Mouse (Mus musculus): ENCODE data around the gene Crtc2. TPM values are rescaled to one million over a fixed set of nuclear protein-coding genes. Genes with fewer than 3 reads are reported as not detected.
A peak's percentile ranks its signal among the peaks of the same experiment; 100 is the strongest.

Gene Crtc2
- polyA plus RNA-seq, 1 experiment from 2014 or later = 17.5 TPM

DNA sequence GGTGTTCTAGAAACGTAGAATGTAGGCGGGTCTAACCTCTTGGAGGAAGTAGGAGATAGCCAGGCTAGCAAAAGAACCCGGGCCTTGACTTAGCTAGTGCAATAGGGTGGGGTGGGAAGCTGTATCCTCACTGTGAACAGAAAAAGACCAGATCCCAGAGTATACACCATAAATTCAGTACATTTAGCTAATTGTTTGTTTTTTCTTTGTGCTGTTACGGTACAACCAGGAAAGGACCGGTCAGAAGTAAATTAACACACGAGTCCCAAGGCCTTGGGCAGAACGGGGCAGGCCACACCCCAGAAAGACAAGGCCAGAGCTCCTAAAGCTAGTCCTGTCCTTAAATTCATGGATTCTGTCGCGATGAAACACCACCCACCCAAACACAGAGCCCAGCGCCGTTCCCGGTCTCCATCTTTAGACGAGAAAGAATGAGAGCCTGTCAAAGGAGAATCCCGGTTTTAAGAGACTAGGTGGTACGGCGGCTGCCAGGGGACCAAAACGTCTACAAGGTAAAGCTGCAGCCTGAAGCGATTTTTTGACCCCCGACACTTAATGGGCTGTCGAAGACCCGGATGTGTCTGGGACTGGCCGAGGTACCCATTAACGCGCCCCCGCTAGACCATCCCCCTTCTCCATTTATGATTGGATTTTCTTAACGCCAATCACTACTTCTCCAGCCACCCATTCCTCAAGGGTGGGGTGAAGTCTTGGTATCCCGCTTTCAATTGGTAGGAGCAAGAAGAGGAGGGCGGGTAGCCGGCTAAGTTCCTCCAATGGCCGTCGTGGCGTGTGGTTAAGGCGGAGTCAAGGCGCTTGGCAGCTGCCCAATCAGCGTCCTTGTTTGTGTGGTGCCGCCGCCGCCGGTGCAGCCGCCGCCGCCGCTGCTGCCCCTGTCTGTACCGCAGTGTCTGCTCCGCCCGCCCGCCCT is 38.6 kb downstream of the Crtc2 start, which contains the start of gene Gatad2b:
Gene Gatad2b, plus strand, starts transcription at position 834 of the 931 bp plus-strand sequence.
- peak; percentile 99 for ATAC-seq (replicated peaks; ENCODE audit: low FRiP score, low TSS enrichment, low read depth)
- DNase-seq (ENCODE audit: low spot score) = peak; percentile 100

DNA sequence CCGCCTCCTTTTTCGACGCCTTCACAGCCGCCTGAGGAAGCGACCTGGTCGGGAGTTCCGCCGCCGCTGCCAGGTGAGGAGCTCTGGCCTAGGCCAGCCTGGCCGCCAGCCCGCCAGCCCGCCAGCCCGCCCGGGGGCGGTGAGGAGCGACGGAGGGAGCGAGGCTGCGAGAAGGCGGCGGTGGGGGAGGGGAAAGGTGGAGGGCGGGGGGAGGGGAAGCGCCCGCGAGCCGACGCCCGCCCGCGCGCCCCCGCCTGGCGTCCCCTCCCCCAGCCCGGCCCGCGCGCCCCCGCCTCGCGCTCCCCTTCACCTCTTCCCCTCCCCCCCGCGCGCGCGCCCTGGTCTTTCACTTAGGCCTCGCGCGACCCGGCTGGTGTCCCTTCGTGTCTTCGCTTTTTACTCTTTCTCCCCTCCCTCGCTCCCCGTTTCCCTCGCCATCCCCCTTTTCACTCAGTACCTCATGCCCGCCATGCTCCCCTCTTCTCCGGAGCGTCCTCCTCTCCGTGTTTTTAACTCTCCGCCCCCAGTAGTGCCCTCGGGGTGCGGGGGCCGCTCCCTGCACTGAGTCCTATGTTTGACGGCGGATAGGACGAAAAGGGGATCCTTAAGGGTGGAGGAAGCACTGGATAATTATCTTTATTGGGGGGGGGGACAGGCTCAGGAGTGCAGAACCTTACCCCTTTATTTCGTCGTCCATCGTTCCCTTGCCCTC is 39.5 kb downstream of the Crtc2 start:
- DNase-seq (ENCODE audit: low spot score) (peak; percentile 87), ATAC-seq (replicated peaks; ENCODE audit: low FRiP score, low TSS enrichment, low read depth) (peak; percentile 56)
- H3K4me1 ChIP-seq (replicated peaks; ENCODE audit: control insufficient read depth, insufficient read depth, low read length) = peaks cover 13% of the 10 kb centered on the region; the same call in 1 of the 2 replicates
- WGBS = under 1% methylated on average over 25 of the region's 68 CpGs
- no peaks in the 10 kb centered on the region for H3K9me3 ChIP-seq (ENCODE audit: control insufficient read depth, low read length)
- no peaks in the 10 kb centered on the region for H3K27me3 ChIP-seq (replicated peaks; ENCODE audit: control insufficient read depth, insufficient read depth, low read length)
- H3K4me3 ChIP-seq (ENCODE audit: low read depth, low read length) = peak overlapping the region; percentile 74
- peak overlapping the region; percentile 74 for H3K9ac ChIP-seq (ENCODE audit: low read length)
- H3K27ac ChIP-seq (ENCODE audit: low read depth) = peak overlapping the region; percentile 96
- no peaks in the 10 kb centered on the region for H3K36me3 ChIP-seq (ENCODE audit: control insufficient read depth, insufficient read depth, low read length)
- H3K4me2 ChIP-seq (ENCODE audit: low read length) = peak overlapping the region; percentile 91

More for the DNA sequence above, 38.6 kb downstream of the Crtc2 start, which contains the start of gene Gatad2b:
- Histone ChIP-seq H3K9ac (ENCODE audit: low read length) (peak within 1 kb of the TSS; percentile 77), H3K36me3 (ENCODE audit: control insufficient read depth, insufficient read depth, low read length) (no peaks in the 10 kb centered on the region), H3K27ac (ENCODE audit: low read depth) (peak within 1 kb of the TSS; percentile 96), H3K9me3 (ENCODE audit: control insufficient read depth, low read length) (no peaks in the 10 kb centered on the region), H3K4me3 (ENCODE audit: low read depth, low read length) (peak within 1 kb of the TSS; percentile 74), H3K4me2 (ENCODE audit: low read length) (peak within 1 kb of the TSS; percentile 91), H3K4me1 (replicated peaks; ENCODE audit: control insufficient read depth, insufficient read depth, low read length) (peaks cover 13% of the 10 kb centered on the region; the same call in 1 of the 2 replicates), H3K27me3 (replicated peaks; ENCODE audit: control insufficient read depth, insufficient read depth, low read length) (no peaks in the 10 kb centered on the region)
- under 1% methylated on average over 45 of the region's 47 CpGs for WGBS

DNA sequence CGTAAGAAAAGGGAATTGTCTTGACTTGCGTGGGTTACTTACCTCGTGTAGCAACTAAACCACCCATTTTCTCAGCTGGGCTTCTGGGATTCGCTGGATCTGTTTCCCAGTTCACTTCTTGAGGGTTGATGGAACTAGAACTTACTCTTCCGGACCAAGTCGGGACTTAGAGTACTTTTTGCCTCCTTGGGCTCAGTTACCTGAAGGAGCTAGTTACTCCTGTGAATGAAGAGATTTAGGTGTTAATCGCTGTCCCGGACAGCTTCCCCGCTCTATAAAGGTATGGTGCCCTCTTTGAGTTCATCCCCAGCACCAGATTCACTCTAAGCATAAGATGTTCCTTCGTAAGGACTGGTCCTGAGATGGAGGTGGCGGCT is 40.1 kb downstream of the Crtc2 start:
- peak overlapping the region; percentile 74 for H3K4me3 ChIP-seq (ENCODE audit: low read depth, low read length)
- no peaks in the 10 kb centered on the region for H3K36me3 ChIP-seq (ENCODE audit: control insufficient read depth, insufficient read depth, low read length)
- peaks cover 13% of the 10 kb centered on the region; the same call in 1 of the 2 replicates for H3K4me1 ChIP-seq (replicated peaks; ENCODE audit: control insufficient read depth, insufficient read depth, low read length)
- no peak for ATAC-seq (replicated peaks; ENCODE audit: low FRiP score, low TSS enrichment, low read depth)
- peak overlapping the region; percentile 96 for H3K27ac ChIP-seq (ENCODE audit: low read depth)
- no peaks in the 10 kb centered on the region for H3K27me3 ChIP-seq (replicated peaks; ENCODE audit: control insufficient read depth, insufficient read depth, low read length)
- no peaks in the 10 kb centered on the region for H3K9me3 ChIP-seq (ENCODE audit: control insufficient read depth, low read length)
- peak overlapping the region; percentile 91 for H3K4me2 ChIP-seq (ENCODE audit: low read length)
- 3% methylated on average over 11 of the region's 11 CpGs for WGBS
- no peak for DNase-seq (ENCODE audit: low spot score)
- H3K9ac ChIP-seq (ENCODE audit: low read length) = peak overlapping the region; percentile 74

DNA sequence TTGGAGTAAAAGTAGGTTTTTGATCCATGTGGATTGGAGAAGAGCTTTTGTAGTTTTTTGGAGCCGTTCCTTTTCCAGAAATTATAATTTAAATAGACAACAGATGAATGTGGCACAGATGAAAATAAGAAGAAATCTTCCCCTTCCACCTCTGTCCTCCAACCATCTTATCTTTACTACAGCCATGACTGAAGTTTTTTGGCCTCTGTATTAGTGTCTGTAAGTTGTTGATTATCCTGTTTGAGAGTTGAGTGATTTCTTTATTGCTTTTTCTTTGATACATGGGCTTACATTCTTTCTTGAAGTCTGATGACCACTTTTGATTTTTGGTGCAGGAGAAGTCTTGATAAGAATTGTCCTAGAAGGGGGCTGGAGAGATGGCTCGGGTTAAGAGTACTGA is 40.7 kb downstream of the Crtc2 start:
- WGBS = 67% methylated on average over 2 of the region's 2 CpGs
- Histone ChIP-seq H3K36me3 (ENCODE audit: control insufficient read depth, insufficient read depth, low read length) (no peaks in the 10 kb centered on the region), H3K27me3 (replicated peaks; ENCODE audit: control insufficient read depth, insufficient read depth, low read length) (no peaks in the 10 kb centered on the region), H3K4me1 (replicated peaks; ENCODE audit: control insufficient read depth, insufficient read depth, low read length) (peaks cover 13% of the 10 kb centered on the region; the same call in 1 of the 2 replicates), H3K4me3 (ENCODE audit: low read depth, low read length) (peak overlapping the region; percentile 74), H3K9ac (ENCODE audit: low read length) (no peak overlapping the region), H3K9me3 (ENCODE audit: control insufficient read depth, low read length) (no peaks in the 10 kb centered on the region), H3K27ac (ENCODE audit: low read depth) (no peak overlapping the region), H3K4me2 (ENCODE audit: low read length) (peak overlapping the region; percentile 91)
- DNase-seq (ENCODE audit: low spot score) (no peak), ATAC-seq (replicated peaks; ENCODE audit: low FRiP score, low TSS enrichment, low read depth) (no peak)

DNA sequence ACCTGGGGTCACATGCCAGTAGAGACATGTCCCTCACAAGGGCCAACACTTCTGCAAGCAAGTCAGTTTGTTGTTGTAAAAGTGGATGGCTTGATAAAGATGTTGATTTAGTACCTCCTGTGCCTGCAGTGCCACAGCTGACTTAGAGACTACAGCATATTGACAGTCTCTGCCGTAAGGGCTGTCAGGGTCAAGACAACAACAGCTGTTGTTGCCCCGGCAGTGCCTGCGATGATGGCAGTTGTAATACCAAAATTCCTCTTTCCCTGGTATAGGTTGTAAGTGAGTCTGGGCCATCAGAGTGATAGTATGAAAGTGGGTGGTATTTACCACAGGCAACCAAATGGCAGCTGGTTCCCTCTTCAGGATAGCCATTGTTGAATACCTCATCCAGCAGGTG is 51.8 kb downstream of the Crtc2 start:
- Histone ChIP-seq H3K4me1 (replicated peaks; ENCODE audit: control insufficient read depth, insufficient read depth, low read length) (0 out of 2 replicates have a peak, but pooled peaks cover 2% of the 10 kb centered on the region), H3K9me3 (ENCODE audit: control insufficient read depth, low read length) (no peaks in the 10 kb centered on the region), H3K9ac (ENCODE audit: low read length) (no peak overlapping the region), H3K4me3 (ENCODE audit: low read depth, low read length) (no peak overlapping the region), H3K27me3 (replicated peaks; ENCODE audit: control insufficient read depth, insufficient read depth, low read length) (no peaks in the 10 kb centered on the region), H3K36me3 (ENCODE audit: control insufficient read depth, insufficient read depth, low read length) (peaks cover 4% of the 10 kb centered on the region; the same call in 1 of the 2 replicates), H3K27ac (ENCODE audit: low read depth) (no peak overlapping the region), H3K4me2 (ENCODE audit: low read length) (no peak overlapping the region)
- no peak for ATAC-seq (replicated peaks; ENCODE audit: low FRiP score, low TSS enrichment, low read depth)
- DNase-seq (ENCODE audit: low spot score) = no peak
- 68% methylated on average over 3 of the region's 3 CpGs for WGBS

- H3K27ac ChIP-seq (ENCODE audit: low read depth) = no peak overlapping the region
- no peaks in the 10 kb centered on the region for H3K27me3 ChIP-seq (replicated peaks; ENCODE audit: control insufficient read depth, insufficient read depth, low read length)
- 0 out of 2 replicates have a peak, but pooled peaks cover 2% of the 10 kb centered on the region for H3K4me1 ChIP-seq (replicated peaks; ENCODE audit: control insufficient read depth, insufficient read depth, low read length)
- no peaks in the 10 kb centered on the region for H3K9me3 ChIP-seq (ENCODE audit: control insufficient read depth, low read length)
- H3K4me2 ChIP-seq (ENCODE audit: low read length) = no peak overlapping the region
- no peak overlapping the region for H3K9ac ChIP-seq (ENCODE audit: low read length)
- ATAC-seq (replicated peaks; ENCODE audit: low FRiP score, low TSS enrichment, low read depth) (no peak), DNase-seq (ENCODE audit: low spot score) (no peak)
- H3K36me3 ChIP-seq (ENCODE audit: control insufficient read depth, insufficient read depth, low read length) = peaks cover 4% of the 10 kb centered on the region; the same call in 1 of the 2 replicates
- no peak overlapping the region for H3K4me3 ChIP-seq (ENCODE audit: low read depth, low read length)
Measured at GRCm38 (mm10) chr3:90309589-90309988, 55.6 kb downstream of the Crtc2 start.

- no peaks in the 10 kb centered on the region for H3K9me3 ChIP-seq (ENCODE audit: control insufficient read depth, low read length)
Measured at GRCm38 (mm10) chr3:90313367-90313766, 59.4 kb downstream of the Crtc2 start.

More at GRCm38 (mm10) chr3:90313367-90313766, 59.4 kb downstream of the Crtc2 start:
- no peaks in the 10 kb centered on the region for H3K36me3 ChIP-seq (ENCODE audit: control insufficient read depth, insufficient read depth, low read length)
- H3K4me1 ChIP-seq (replicated peaks; ENCODE audit: control insufficient read depth, insufficient read depth, low read length) = 0 out of 2 replicates have a peak, but pooled peaks cover 2% of the 10 kb centered on the region
- no peak overlapping the region for H3K9ac ChIP-seq (ENCODE audit: low read length)
- H3K4me2 ChIP-seq (ENCODE audit: low read length) = no peak overlapping the region
- H3K4me3 ChIP-seq (ENCODE audit: low read depth, low read length) = no peak overlapping the region
- DNase-seq (ENCODE audit: low spot score) (no peak), ATAC-seq (replicated peaks; ENCODE audit: low FRiP score, low TSS enrichment, low read depth) (no peak)
- H3K27ac ChIP-seq (ENCODE audit: low read depth) = no peak overlapping the region
- H3K27me3 ChIP-seq (replicated peaks; ENCODE audit: control insufficient read depth, insufficient read depth, low read length) = no peaks in the 10 kb centered on the region
